25 mouse cellular contexts compared by ENCODE assay signal in genomic region chr17:3203916-3204315, GRCm38 (mm10).
"Had no signal": no experiment of that assay in that cellular context is flagged by ENCODE, and none has a peak within 500 bp of the region (broad histone marks: within the 10 kb centered on the region; RNA-seq: fewer than 3 reads in every experiment).

No protein-coding gene starts in this region.

- H3K9me3 ChIP-seq: limb, embryonic 12.5 days; limb, embryonic 15.5 days; lung, embryonic 15.5 days; midbrain, embryonic 12.5 days; midbrain, embryonic 15.5 days; neural tube, embryonic 12.5 days; neural tube, embryonic 15.5 days had no signal

- H3K36me3 ChIP-seq: midbrain, embryonic 15.5 days had no signal

- H3K4me2 ChIP-seq: limb, embryonic 12.5 days; limb, embryonic 15.5 days; liver, embryonic 11.5 days; lung, embryonic 15.5 days; midbrain, embryonic 12.5 days; midbrain, embryonic 15.5 days; neural tube, embryonic 12.5 days; neural tube, embryonic 15.5 days had no signal

- DNase-seq: kidney, adult 2 months; kidney, postnatal 25 days; layer of hippocampus, adult 9-11 months; layer of hippocampus, postnatal 36 days; left cerebral cortex, postnatal 4 days; liver, postnatal 0 days; lung, postnatal 14 days; lung, postnatal 4 days; right cerebral cortex, adult 18-20 months; right cerebral cortex, postnatal 14 days; spleen, adult 18-20 months; thymus, adult 18-20 months; thymus, postnatal 36 days had no signal

- H3K4me1 ChIP-seq: midbrain, embryonic 12.5 days; midbrain, embryonic 15.5 days; neural tube, embryonic 12.5 days had no signal

- H3K9ac ChIP-seq: limb, embryonic 12.5 days; limb, embryonic 15.5 days; liver, embryonic 14.5 days; liver, postnatal 0 days; lung, embryonic 15.5 days; midbrain, embryonic 12.5 days; midbrain, embryonic 15.5 days; neural tube, embryonic 12.5 days; neural tube, embryonic 15.5 days had no signal

- H3K27ac ChIP-seq: kidney, postnatal 0 days; layer of hippocampus, adult 2 months; left cerebral cortex, adult 2 months; limb, embryonic 12.5 days; limb, embryonic 15.5 days; liver, embryonic 14.5 days; lung, embryonic 15.5 days; midbrain, embryonic 12.5 days; midbrain, embryonic 15.5 days; neural tube, embryonic 12.5 days; neural tube, embryonic 15.5 days had no signal

- H3K4me3 ChIP-seq: layer of hippocampus, adult 2 months; left cerebral cortex, adult 2 months; limb, embryonic 12.5 days; limb, embryonic 15.5 days; lung, embryonic 15.5 days; midbrain, embryonic 12.5 days; midbrain, embryonic 15.5 days; neural tube, embryonic 12.5 days; neural tube, embryonic 15.5 days had no signal

- H3K27me3 ChIP-seq: limb, embryonic 12.5 days; limb, embryonic 15.5 days; lung, embryonic 15.5 days; midbrain, embryonic 12.5 days; midbrain, embryonic 15.5 days; neural tube, embryonic 12.5 days; neural tube, embryonic 15.5 days had no signal
